Comparison of ENCODE assay signal across 11 mouse cellular contexts in the genomic region with DNA sequence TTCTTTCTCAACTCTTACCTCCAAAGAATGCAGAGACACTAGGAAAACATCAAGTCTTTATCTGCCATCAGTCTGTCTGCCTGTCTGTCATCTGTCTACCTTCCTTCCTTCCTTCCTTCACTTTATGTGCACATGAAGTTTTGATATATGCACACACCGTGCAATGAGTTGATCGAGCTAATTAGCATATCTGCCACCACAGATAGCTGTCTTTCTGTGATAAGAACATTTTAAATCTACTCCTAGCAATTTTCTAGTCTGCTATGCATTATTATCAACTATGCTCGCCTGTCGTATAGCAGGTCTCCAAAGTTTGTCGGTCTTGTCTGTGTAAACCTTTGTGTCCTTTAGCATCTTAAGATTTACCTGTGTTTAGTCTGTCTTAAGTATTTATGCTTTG. TPM values are rescaled to one million over a fixed set of nuclear protein-coding genes. Genes with fewer than 3 reads are reported as not detected.
"Had no signal": no experiment of that assay in that cellular context is flagged by ENCODE, and none has a peak within 500 bp of the region (broad histone marks: within the 10 kb centered on the region; RNA-seq: fewer than 3 reads in every experiment).

No protein-coding gene starts in this region.

RNA-seq across cellular contexts. Expression of a gene that starts 42.1 kb away (rescaled TPM):
- total RNA-seq: liver, adult 2 months; megakaryocyte progenitor cell, adult 5-6 weeks; monocyte, adult 5-6 weeks had no signal
- polyA plus RNA-seq: limb, embryonic 11.5 days; limb, embryonic 15.5 days; liver, embryonic 11.5 days; liver, embryonic 12.5 days; liver, embryonic 13.5 days; liver, embryonic 15.5 days; macrophage; midbrain, embryonic 10.5 days had no signal
